Mouse (Mus musculus) fat pad, adult 2 months (tissue): ENCODE results near the gene Ptn.
"Not testable (repeated sequence)": the region's sequence is repeated elsewhere in the genome, so short reads cannot be mapped to it uniquely, and the experiment has no call there.

ENCODE experiments used
- DNase-seq: peaks from one replicate; pipeline ENCODE4 v3.0.0-alpha.2; 2011; ENCODE audit warnings: low read depth, low spot score; ENCODE audit errors: extremely low read depth

Gene Ptn

GRCm38 (mm10) chr6:36769012-36769411 lies 41.0 kb downstream of the Ptn start:
- DNase-seq: no peak

- DNase-seq: peak; percentile 63
Observed at GRCm38 (mm10) chr6:36766941-36767340, 43.1 kb downstream of the Ptn start.

GRCm38 (mm10) chr6:36755001-36755885 lies 54.8 kb downstream of the Ptn start:
- no peak for DNase-seq

- DNase-seq: no peak
Observed at GRCm38 (mm10) chr6:36752887-36753286, 57.1 kb downstream of the Ptn start.

GRCm38 (mm10) chr6:36739811-36740210 lies 70.2 kb downstream of the Ptn start:
- DNase-seq: no peak

- DNase-seq: no peak
Observed at GRCm38 (mm10) chr6:36736763-36737162, 73.3 kb downstream of the Ptn start.

- not testable (repeated sequence) for DNase-seq
Observed at GRCm38 (mm10) chr6:36735622-36736021, 74.4 kb downstream of the Ptn start.

GRCm38 (mm10) chr6:36729811-36730210 lies 80.2 kb downstream of the Ptn start:
- not testable (repeated sequence) for DNase-seq

- no peak for DNase-seq
Observed at GRCm38 (mm10) chr6:36728079-36728478, 81.9 kb downstream of the Ptn start.

GRCm38 (mm10) chr6:36725509-36726160 lies 84.4 kb downstream of the Ptn start:
- no peak for DNase-seq

- no peak for DNase-seq
Observed at GRCm38 (mm10) chr6:36722769-36723549, 87.1 kb downstream of the Ptn start.

GRCm38 (mm10) chr6:36713329-36713728 lies 96.7 kb downstream of the Ptn start:
- no peak for DNase-seq

GRCm38 (mm10) chr6:36695481-36695880 lies 114.5 kb downstream of the Ptn start:
- no peak for DNase-seq

- DNase-seq: no peak
Observed at GRCm38 (mm10) chr6:36691497-36691896, 118.5 kb downstream of the Ptn start.

- no peak for DNase-seq
Observed at GRCm38 (mm10) chr6:36690941-36691340, 119.1 kb downstream of the Ptn start.

GRCm38 (mm10) chr6:36676710-36677691 lies 133.0 kb downstream of the Ptn start:
- DNase-seq: no peak

GRCm38 (mm10) chr6:36672399-36673221 lies 137.4 kb downstream of the Ptn start:
- no peak for DNase-seq

- DNase-seq: no peak
Observed at GRCm38 (mm10) chr6:36671274-36671673, 138.7 kb downstream of the Ptn start.
